In the genomic region with DNA sequence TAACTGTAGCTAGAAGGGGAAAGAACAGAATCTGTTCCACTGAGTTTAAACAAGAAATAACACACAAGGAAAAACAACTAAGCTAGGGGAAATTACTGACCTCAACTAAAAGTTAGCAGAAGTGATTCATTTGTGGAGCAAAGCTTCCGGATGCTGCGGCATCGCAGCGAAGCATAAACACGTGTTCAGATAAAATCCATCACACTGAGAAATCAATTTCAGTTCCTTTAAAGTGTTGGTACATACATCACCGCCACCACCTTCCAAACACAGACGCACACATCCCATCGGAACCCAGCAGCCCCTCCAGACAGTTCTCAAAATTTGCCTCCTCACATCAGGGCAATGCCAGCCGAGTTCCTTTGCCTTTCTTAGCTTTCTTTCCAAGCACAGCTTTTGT, we compare ENCODE assay signal across 18 mouse cellular contexts. TPM values are rescaled to one million over a fixed set of nuclear protein-coding genes. Genes with fewer than 3 reads are reported as not detected.
DNase-seq lines count a peak whose midpoint lies in the region; TF ChIP-seq lines count a peak whose summit lies in the region.
"Had no signal": no experiment of that assay in that cellular context is flagged by ENCODE, and none has a peak within 500 bp of the region (broad histone marks: within the 10 kb centered on the region; RNA-seq: fewer than 3 reads in every experiment).

No protein-coding gene starts in this region.

- H3K79me2 ChIP-seq in CH12.LX (replicated peaks; ENCODE audit: control insufficient read depth, extremely low read depth, insufficient read depth, poor library complexity, severe bottlenecking): no peaks in the 10 kb centered on the region

- H3K4me2 ChIP-seq in CH12.LX (ENCODE audit: insufficient read depth, low read depth, poor library complexity, severe bottlenecking): no peak overlapping the region
- H3K4me2 ChIP-seq: embryonic facial prominence, embryonic 12.5 days; forebrain, embryonic 12.5 days had no signal

- peak; percentile 85 for DNase-seq in heart, adult 11 months
- DNase-seq in heart, postnatal 14 days: no peak
- DNase-seq in A20 (ENCODE audit: low read depth, low spot score) (peak; percentile 80), CH12.LX (ENCODE audit: extremely low read depth) (no peak)
- DNase-seq in induced T-regulatory cell, adult 2 months (ENCODE audit: low read depth): peak; percentile 35
- DNase-seq in testis, postnatal 10 days (ENCODE audit: low spot score): no peak
- DNase-seq in left cerebral cortex, adult 8-10 months (ENCODE audit: low spot score in 2 of 2): no peak
- DNase-seq: adrenal gland, adult 2 months; adrenal gland, postnatal 10 days; adrenal gland, postnatal 25 days; cerebellum, adult 11-12 months; cerebellum, adult 2 months; cerebellum, adult 9-10 months; cerebellum, postnatal 10 days; cerebellum, postnatal 25 days had no signal

- no peak overlapping the region for H3K27ac ChIP-seq in CH12.LX (ENCODE audit: insufficient read depth, low read depth)
- H3K27ac ChIP-seq: embryonic facial prominence, embryonic 10.5 days; embryonic facial prominence, embryonic 12.5 days; forebrain, embryonic 12.5 days had no signal

- intact Hi-C loops in heart, postnatal 14 days (cut with DNase I): no loop called here

- in situ Hi-C loops in CH12.LX (cut with MboI; ENCODE audit: low pct_ligation_motif_present, low pct_unique_long_range_greater_than_20kb, low sequenced_read_pairs): no loop called here

- no peak overlapping the region for H3K4me3 ChIP-seq in CH12.LX (replicated peaks in 1 of 3; ENCODE audit: low read depth in 2 of 3, low read length in 2 of 3, poor library complexity in 1 of 3)
- H3K4me3 ChIP-seq: embryonic facial prominence, embryonic 10.5 days; embryonic facial prominence, embryonic 12.5 days; forebrain, embryonic 12.5 days had no signal

- H3K4me1 ChIP-seq in CH12.LX (ENCODE audit: control insufficient read depth in 1 of 2, insufficient read depth in 2 of 2): peaks cover 0 to 9% of the 10 kb centered on the region in 2 experiments; a peak in 2 of 4 replicates

- dilution Hi-C loops in CH12.LX (cut with MboI; ENCODE audit: extremely low pct_ligation_motif_present, extremely low pct_unique_long_range_greater_than_20kb, low sequenced_read_pairs): no loop called here

- no peaks in the 10 kb centered on the region for H3K9me3 ChIP-seq in CH12.LX (replicated peaks; ENCODE audit: low read length)
- H3K9me3 ChIP-seq: embryonic facial prominence, embryonic 10.5 days; embryonic facial prominence, embryonic 12.5 days; forebrain, embryonic 12.5 days had no signal

- peak; percentile 21; the same call in 1 of the 2 replicates for TF ChIP-seq EP300 in CH12.LX (IDR thresholded peaks at IDR 0.05; ENCODE audit: low read length)

- no peak for TF ChIP-seq POLR2A in CH12.LX (IDR thresholded peaks at IDR 0.05; ENCODE audit: low read depth, low read length)

- H3K9ac ChIP-seq in CH12.LX (ENCODE audit: insufficient read depth, low read depth): no peak overlapping the region
- H3K9ac ChIP-seq: embryonic facial prominence, embryonic 12.5 days; forebrain, embryonic 12.5 days had no signal

- TF ChIP-seq CTCF in CH12.LX (conservative IDR thresholded peaks at IDR 0.05 in 1 of 2, IDR thresholded peaks at IDR 0.05 in 1 of 2; ENCODE audit: low read depth in 2 of 2, low read length in 2 of 2): no peak

- no peak for TF ChIP-seq RAD21 in CH12.LX (IDR thresholded peaks at IDR 0.05; ENCODE audit: low read depth, low read length)

- no peaks in the 10 kb centered on the region for H3K36me3 ChIP-seq in CH12.LX (replicated peaks in 1 of 2; ENCODE audit: control insufficient read depth in 1 of 2, insufficient read depth in 1 of 2, low read length in 1 of 2)
- H3K36me3 ChIP-seq: embryonic facial prominence, embryonic 10.5 days; embryonic facial prominence, embryonic 12.5 days; forebrain, embryonic 12.5 days had no signal

- H3K27me3 ChIP-seq in CH12.LX (replicated peaks): no peaks in the 10 kb centered on the region

TF ChIP-seq in CH12.LX, 34 proteins besides CTCF, POLR2A, EP300 and RAD21:
- TF ChIP-seq MXI1 (IDR thresholded peaks at IDR 0.05; ENCODE audit: low read depth, low read length) (no peak), MYC (IDR thresholded peaks at IDR 0.05; ENCODE audit: low read depth, low read length) (0 out of 2 replicates have a peak, but pooled peaks have one; percentile 26), BHLHE40 (IDR thresholded peaks at IDR 0.05; ENCODE audit: low read depth, low read length) (peak; percentile 36; the same call in 1 of the 2 replicates), MAX (IDR thresholded peaks at IDR 0.05; ENCODE audit: low read length) (peak; percentile 71), ETS1 (conservative IDR thresholded peaks at IDR 0.05; ENCODE audit: low read depth, low read length) (no peak), E2F4 (IDR thresholded peaks at IDR 0.05; ENCODE audit: insufficient replicate concordance, low read depth, low read length) (no peak), HCFC1 (IDR thresholded peaks at IDR 0.05; ENCODE audit: low read depth, low read length) (no peak), ZMIZ1 (IDR thresholded peaks at IDR 0.05; ENCODE audit: low read depth, low read length) (no peak), USF1 (IDR thresholded peaks at IDR 0.05; ENCODE audit: low read depth, low read length) (no peak), PAX5 (IDR thresholded peaks at IDR 0.05; ENCODE audit: low read length) (no peak), POLR2AphosphoS2 (IDR thresholded peaks at IDR 0.05; ENCODE audit: low read depth, low read length) (no peak), KAT2A (IDR thresholded peaks at IDR 0.05; ENCODE audit: insufficient replicate concordance, low read length) (no peak), JUN (IDR thresholded peaks at IDR 0.05; ENCODE audit: insufficient read depth, low read depth, low read length) (no peak), JUND (conservative IDR thresholded peaks at IDR 0.05; ENCODE audit: low read depth, low read length) (0 out of 2 replicates have a peak, but pooled peaks have one; percentile 19), UBTF (IDR thresholded peaks at IDR 0.05; ENCODE audit: low read depth, low read length) (no peak), ELF1 (IDR thresholded peaks at IDR 0.05; ENCODE audit: low read depth, low read length) (no peak), MAFK (IDR thresholded peaks at IDR 0.05; ENCODE audit: insufficient replicate concordance, low read length) (no peak), NRF1 (IDR thresholded peaks at IDR 0.05; ENCODE audit: low read depth, low read length) (no peak), USF2 (conservative IDR thresholded peaks at IDR 0.05; ENCODE audit: low read depth, low read length) (no peak), MAZ (IDR thresholded peaks at IDR 0.05; ENCODE audit: low read depth, low read length) (no peak), CHD1 (IDR thresholded peaks at IDR 0.05; ENCODE audit: low read depth, low read length) (no peak), SMC3 (IDR thresholded peaks at IDR 0.05; ENCODE audit: low read depth, low read length) (no peak), ZC3H11A (IDR thresholded peaks at IDR 0.05; ENCODE audit: low read depth, low read length) (no peak), NELFE (IDR thresholded peaks at IDR 0.05; ENCODE audit: low read depth, low read length) (no peak), MEF2A (IDR thresholded peaks at IDR 0.05; ENCODE audit: borderline replicate concordance, low read depth, low read length) (no peak), SIN3A (IDR thresholded peaks at IDR 0.05; ENCODE audit: low read length) (no peak), ZKSCAN1 (IDR thresholded peaks at IDR 0.05; ENCODE audit: borderline replicate concordance, low read depth, low read length) (no peak), RCOR1 (conservative IDR thresholded peaks at IDR 0.05; ENCODE audit: low read depth, low read length) (no peak), CHD2 (IDR thresholded peaks at IDR 0.05; ENCODE audit: low read length) (no peak), IRF4 (IDR thresholded peaks at IDR 0.05; ENCODE audit: low read depth, low read length) (no peak; the same call in 1 of the 2 replicates), TCF12 (IDR thresholded peaks at IDR 0.05; ENCODE audit: low read depth, low read length) (no peak), ZNF384 (IDR thresholded peaks at IDR 0.05; ENCODE audit: low read depth, low read length) (no peak), TBP (conservative IDR thresholded peaks at IDR 0.05; ENCODE audit: low read depth, low read length) (no peak), GABPA (IDR thresholded peaks at IDR 0.05; ENCODE audit: insufficient replicate concordance, low read depth, low read length) (no peak)

RNA-seq across cellular contexts. Expression of gene Fbxw4, which starts 12.9 kb away (rescaled TPM):
- total RNA-seq in heart, postnatal 14 days (2021): 10 to 100 TPM; 24.3 to 24.8 TPM
- total RNA-seq in CH12.LX (2012; rRNA removed) (3.2 and 4.5 TPM in 2 replicates), CH12.LX (2014; rRNA removed) (4.8 and 7.5 TPM in 2 replicates)
- polyA plus RNA-seq in CH12.LX (2012; ENCODE audit: insufficient read length, low read depth): 5.5 and 8.6 TPM in 2 replicates
- 10 to 100 TPM; 38.2 to 42.3 (median 39.7) TPM for total RNA-seq in left cerebral cortex, adult 8-10 months (2022)

Comparison
In these comparisons a context has a peak if more than half of its experiments do, and no peak if none do; other contexts are left out.
1. DNase-seq: peak in heart, adult 11 months (single experiment), A20 (single experiment) and induced T-regulatory cell, adult 2 months (single experiment); none in heart, postnatal 14 days (0 of 2), CH12.LX (single experiment), testis, postnatal 10 days (single experiment) and left cerebral cortex, adult 8-10 months (0 of 2).